Mouse (Mus musculus): ENCODE results near the gene Prdm10. TPM values are rescaled to one million over a fixed set of nuclear protein-coding genes. Genes with fewer than 3 reads are reported as not detected.

The Prdm10 gene
- polyA plus RNA-seq, 1 experiment from 2014 or later = 7.7 TPM

GRCm38 (mm10) chr9:31400441-31400840, 120.1 kb downstream of the Prdm10 start:
- Histone ChIP-seq H3K27me3 (ENCODE audit: control insufficient read depth, insufficient read depth, low read length) (no peaks in the 10 kb centered on the region), H3K9ac (ENCODE audit: low read length) (no peak overlapping the region), H3K4me1 (ENCODE audit: control insufficient read depth, insufficient read depth, low read length) (no peaks in the 10 kb centered on the region), H3K36me3 (ENCODE audit: control insufficient read depth, insufficient read depth, low read length) (peaks cover 35% of the 10 kb centered on the region), H3K27ac (replicated peaks; ENCODE audit: low read depth, low read length) (no peak overlapping the region), H3K4me3 (ENCODE audit: low read depth, low read length) (no peak overlapping the region), H3K9me3 (ENCODE audit: control insufficient read depth, low read length) (no peaks in the 10 kb centered on the region), H3K4me2 (ENCODE audit: low read depth, severe bottlenecking) (no peak overlapping the region)
- ATAC-seq (ENCODE audit: insufficient number of reproducible peaks, low FRiP score, low TSS enrichment, low read depth) (no peak), DNase-seq (ENCODE audit: low spot score) (peak; percentile 84)
- 57% methylated on average over 4 of the region's 4 CpGs for WGBS

GRCm38 (mm10) chr9:31404311-31404710, 124.0 kb downstream of the Prdm10 start:
- no peak overlapping the region for H3K4me3 ChIP-seq (ENCODE audit: low read depth, low read length)
- no peak overlapping the region for H3K27ac ChIP-seq (replicated peaks; ENCODE audit: low read depth, low read length)
- no peaks in the 10 kb centered on the region for H3K9me3 ChIP-seq (ENCODE audit: control insufficient read depth, low read length)
- H3K36me3 ChIP-seq (ENCODE audit: control insufficient read depth, insufficient read depth, low read length) = peaks cover 28% of the 10 kb centered on the region; the same call in 1 of the 2 replicates
- no peaks in the 10 kb centered on the region for H3K4me1 ChIP-seq (ENCODE audit: control insufficient read depth, insufficient read depth, low read length)
- H3K9ac ChIP-seq (ENCODE audit: low read length) = no peak overlapping the region
- no peak overlapping the region for H3K4me2 ChIP-seq (ENCODE audit: low read depth, severe bottlenecking)
- no peak for DNase-seq (ENCODE audit: low spot score)
- no peak for ATAC-seq (ENCODE audit: insufficient number of reproducible peaks, low FRiP score, low TSS enrichment, low read depth)
- no peaks in the 10 kb centered on the region for H3K27me3 ChIP-seq (ENCODE audit: control insufficient read depth, insufficient read depth, low read length)
- WGBS = 88% methylated on average over 2 of the region's 2 CpGs

- Histone ChIP-seq H3K9me3 (ENCODE audit: control insufficient read depth, low read length) (no peaks in the 10 kb centered on the region), H3K4me1 (ENCODE audit: control insufficient read depth, insufficient read depth, low read length) (no peaks in the 10 kb centered on the region), H3K4me2 (ENCODE audit: low read depth, severe bottlenecking) (no peak overlapping the region), H3K27me3 (ENCODE audit: control insufficient read depth, insufficient read depth, low read length) (no peaks in the 10 kb centered on the region), H3K9ac (ENCODE audit: low read length) (no peak overlapping the region), H3K27ac (replicated peaks; ENCODE audit: low read depth, low read length) (no peak overlapping the region), H3K4me3 (ENCODE audit: low read depth, low read length) (no peak overlapping the region), H3K36me3 (ENCODE audit: control insufficient read depth, insufficient read depth, low read length) (peaks cover 33% of the 10 kb centered on the region; the same call in 1 of the 2 replicates)
- ATAC-seq (ENCODE audit: insufficient number of reproducible peaks, low FRiP score, low TSS enrichment, low read depth) (no peak), DNase-seq (ENCODE audit: low spot score) (peak; percentile 41)
- 62% methylated on average over 6 of the region's 6 CpGs for WGBS
Measured at GRCm38 (mm10) chr9:31405217-31405616, 124.9 kb downstream of the Prdm10 start.

- Histone ChIP-seq H3K36me3 (ENCODE audit: control insufficient read depth, insufficient read depth, low read length) (peaks cover 29% of the 10 kb centered on the region), H3K4me3 (ENCODE audit: low read depth, low read length) (no peak overlapping the region), H3K9me3 (ENCODE audit: control insufficient read depth, low read length) (no peaks in the 10 kb centered on the region), H3K27me3 (ENCODE audit: control insufficient read depth, insufficient read depth, low read length) (no peaks in the 10 kb centered on the region), H3K27ac (replicated peaks; ENCODE audit: low read depth, low read length) (no peak overlapping the region), H3K9ac (ENCODE audit: low read length) (no peak overlapping the region), H3K4me2 (ENCODE audit: low read depth, severe bottlenecking) (no peak overlapping the region), H3K4me1 (ENCODE audit: control insufficient read depth, insufficient read depth, low read length) (no peaks in the 10 kb centered on the region)
- DNase-seq (ENCODE audit: low spot score) (no peak), ATAC-seq (ENCODE audit: insufficient number of reproducible peaks, low FRiP score, low TSS enrichment, low read depth) (no peak)
- 93% methylated on average over 4 of the region's 4 CpGs for WGBS
Measured at GRCm38 (mm10) chr9:31412165-31412564, 131.8 kb downstream of the Prdm10 start.

GRCm38 (mm10) chr9:31418821-31419220, 138.5 kb downstream of the Prdm10 start:
- Histone ChIP-seq H3K36me3 (ENCODE audit: control insufficient read depth, insufficient read depth, low read length) (peaks cover 34% of the 10 kb centered on the region), H3K4me1 (ENCODE audit: control insufficient read depth, insufficient read depth, low read length) (no peaks in the 10 kb centered on the region), H3K9ac (ENCODE audit: low read length) (no peak overlapping the region), H3K4me3 (ENCODE audit: low read depth, low read length) (no peak overlapping the region), H3K4me2 (ENCODE audit: low read depth, severe bottlenecking) (no peak overlapping the region), H3K9me3 (ENCODE audit: control insufficient read depth, low read length) (no peaks in the 10 kb centered on the region), H3K27me3 (ENCODE audit: control insufficient read depth, insufficient read depth, low read length) (no peaks in the 10 kb centered on the region), H3K27ac (replicated peaks; ENCODE audit: low read depth, low read length) (no peak overlapping the region)
- ATAC-seq (ENCODE audit: insufficient number of reproducible peaks, low FRiP score, low TSS enrichment, low read depth) = no peak
- WGBS = 100% methylated on average over 1 of the region's 1 CpGs
- DNase-seq (ENCODE audit: low spot score) = no peak

GRCm38 (mm10) chr9:31422143-31422542, 141.8 kb downstream of the Prdm10 start:
- H3K9ac ChIP-seq (ENCODE audit: low read length) = no peak overlapping the region
- no peak overlapping the region for H3K4me2 ChIP-seq (ENCODE audit: low read depth, severe bottlenecking)
- H3K27me3 ChIP-seq (ENCODE audit: control insufficient read depth, insufficient read depth, low read length) = no peaks in the 10 kb centered on the region
- H3K4me1 ChIP-seq (ENCODE audit: control insufficient read depth, insufficient read depth, low read length) = no peaks in the 10 kb centered on the region
- H3K27ac ChIP-seq (replicated peaks; ENCODE audit: low read depth, low read length) = no peak overlapping the region
- ATAC-seq (ENCODE audit: insufficient number of reproducible peaks, low FRiP score, low TSS enrichment, low read depth) (no peak), DNase-seq (ENCODE audit: low spot score) (no peak)
- no peaks in the 10 kb centered on the region for H3K9me3 ChIP-seq (ENCODE audit: control insufficient read depth, low read length)
- peaks cover 20% of the 10 kb centered on the region for H3K36me3 ChIP-seq (ENCODE audit: control insufficient read depth, insufficient read depth, low read length)
- 88% methylated on average over 5 of the region's 5 CpGs for WGBS
- H3K4me3 ChIP-seq (ENCODE audit: low read depth, low read length) = no peak overlapping the region

GRCm38 (mm10) chr9:31428971-31429370, 148.6 kb downstream of the Prdm10 start:
- WGBS = 83% methylated on average over 7 of the region's 7 CpGs
- no peaks in the 10 kb centered on the region for H3K27me3 ChIP-seq (ENCODE audit: control insufficient read depth, insufficient read depth, low read length)
- ATAC-seq (ENCODE audit: insufficient number of reproducible peaks, low FRiP score, low TSS enrichment, low read depth) = no peak

GRCm38 (mm10) chr9:31430011-31430410, 149.7 kb downstream of the Prdm10 start:
- no peak overlapping the region for H3K4me2 ChIP-seq (ENCODE audit: low read depth, severe bottlenecking)
- WGBS = 73% methylated on average over 9 of the region's 9 CpGs
- no peaks in the 10 kb centered on the region for H3K4me1 ChIP-seq (ENCODE audit: control insufficient read depth, insufficient read depth, low read length)
- H3K27me3 ChIP-seq (ENCODE audit: control insufficient read depth, insufficient read depth, low read length) = no peaks in the 10 kb centered on the region
- H3K9ac ChIP-seq (ENCODE audit: low read length) = no peak overlapping the region
- H3K27ac ChIP-seq (replicated peaks; ENCODE audit: low read depth, low read length) = no peak overlapping the region
- H3K36me3 ChIP-seq (ENCODE audit: control insufficient read depth, insufficient read depth, low read length) = no peaks in the 10 kb centered on the region
- H3K9me3 ChIP-seq (ENCODE audit: control insufficient read depth, low read length) = no peaks in the 10 kb centered on the region
- no peak overlapping the region for H3K4me3 ChIP-seq (ENCODE audit: low read depth, low read length)
- no peak for DNase-seq (ENCODE audit: low spot score)
- ATAC-seq (ENCODE audit: insufficient number of reproducible peaks, low FRiP score, low TSS enrichment, low read depth) = no peak

More at GRCm38 (mm10) chr9:31428971-31429370, 148.6 kb downstream of the Prdm10 start:
- no peak overlapping the region for H3K27ac ChIP-seq (replicated peaks; ENCODE audit: low read depth, low read length)
- no peak overlapping the region for H3K9ac ChIP-seq (ENCODE audit: low read length)
- no peaks in the 10 kb centered on the region for H3K4me1 ChIP-seq (ENCODE audit: control insufficient read depth, insufficient read depth, low read length)
- no peak overlapping the region for H3K4me2 ChIP-seq (ENCODE audit: low read depth, severe bottlenecking)
- H3K4me3 ChIP-seq (ENCODE audit: low read depth, low read length) = no peak overlapping the region
- DNase-seq (ENCODE audit: low spot score) = no peak
- no peaks in the 10 kb centered on the region for H3K9me3 ChIP-seq (ENCODE audit: control insufficient read depth, low read length)
- no peaks in the 10 kb centered on the region for H3K36me3 ChIP-seq (ENCODE audit: control insufficient read depth, insufficient read depth, low read length)

Data from limb, embryonic 11.5 days (tissue).